Mouse (Mus musculus) layer of hippocampus, adult 18-20 months (tissue): ENCODE results near the gene Lama5. TPM values are rescaled to one million over a fixed set of nuclear protein-coding genes. Genes with fewer than 3 reads are reported as not detected.

Experiments used
- DNase-seq, 2 experiments: peaks; one replicate each; pipeline ENCODE4 v3.0.0; 2022; ENCODE audit warnings: low spot score in 2 of 2
- microRNA-seq, 2 experiments: library from miRNA; unstranded; fragments of <30 nt; microRNA quantifications; one replicate each; pipeline ENCODE4 v1.2.0; 2021
- total RNA-seq, 2 experiments: library from RNA; stranded (reverse); gene quantifications; 2 replicates each; pipeline ENCODE4 v1.2.3; 2021

Gene Lama5
- total RNA-seq, 2 experiments from 2014 or later = 6.6 to 7.2 TPM

- no peak for DNase-seq
Measured at GRCm38 (mm10) chr2:180148551-180148950, 77.1 kb downstream of the Lama5 start.

DNA sequence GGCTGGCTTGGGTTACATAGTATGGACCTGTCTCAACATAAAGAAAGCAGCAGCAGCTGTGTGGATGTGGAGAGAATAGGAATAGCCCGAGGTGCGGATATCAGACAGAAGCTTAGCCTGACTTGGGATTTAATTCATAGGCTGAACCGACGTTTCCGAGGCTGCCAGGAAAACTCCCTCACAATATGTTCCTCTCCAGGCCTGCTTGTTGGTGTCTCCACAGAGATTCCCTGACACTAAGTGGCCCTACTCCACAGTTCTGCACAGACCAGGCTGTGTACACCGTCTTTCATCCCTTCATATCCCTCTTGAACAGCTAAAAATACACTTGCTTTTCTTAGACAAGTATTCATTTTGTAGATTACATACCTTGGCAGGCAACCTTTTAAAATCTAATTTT lies 78.3 kb downstream of the Lama5 start:
- DNase-seq = no peak

GRCm38 (mm10) chr2:180146091-180146490 lies 79.6 kb downstream of the Lama5 start:
- no peak for DNase-seq

DNA sequence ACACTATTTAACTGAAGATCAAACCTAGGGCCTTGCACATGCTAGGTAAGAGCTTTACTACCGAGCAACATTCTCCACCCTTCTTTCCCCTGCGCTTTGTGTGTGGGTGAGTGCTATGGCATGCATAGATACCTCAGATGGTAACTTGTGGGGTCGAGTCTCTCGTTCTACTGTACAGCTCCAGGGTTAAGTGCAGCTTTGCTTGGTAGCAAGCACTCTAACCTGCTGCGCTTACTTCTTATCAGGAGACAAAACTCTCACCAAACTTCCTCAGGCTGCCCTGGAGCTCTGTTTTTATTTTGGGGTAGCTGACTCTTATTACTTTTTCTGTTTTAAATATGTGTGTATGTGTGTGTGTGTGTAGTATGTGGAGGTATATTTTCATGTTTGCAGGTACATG lies 90.2 kb downstream of the Lama5 start:
- no peak for DNase-seq

DNA sequence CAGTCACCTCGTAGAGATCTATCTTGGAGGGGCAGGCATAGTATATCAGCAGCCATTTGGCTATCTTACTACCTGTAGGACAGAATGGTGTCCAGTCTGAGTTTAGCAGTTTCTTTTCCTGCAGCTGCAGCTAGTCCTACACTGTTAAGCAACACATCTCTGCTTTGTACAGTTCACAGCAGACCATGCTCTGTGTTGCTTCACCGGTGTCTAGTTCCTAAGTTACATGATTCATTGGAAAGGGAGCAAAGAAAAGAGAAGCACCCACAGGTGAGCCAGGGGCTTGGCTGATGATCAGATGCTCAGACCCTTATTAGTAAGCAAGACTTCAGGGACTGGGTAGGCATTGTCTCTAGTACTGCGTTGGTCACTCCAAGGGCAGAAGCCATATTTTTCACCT lies 91.7 kb downstream of the Lama5 start:
- DNase-seq = no peak

- DNase-seq = no peak
Measured at GRCm38 (mm10) chr2:180133231-180133630, 92.4 kb downstream of the Lama5 start.

DNA sequence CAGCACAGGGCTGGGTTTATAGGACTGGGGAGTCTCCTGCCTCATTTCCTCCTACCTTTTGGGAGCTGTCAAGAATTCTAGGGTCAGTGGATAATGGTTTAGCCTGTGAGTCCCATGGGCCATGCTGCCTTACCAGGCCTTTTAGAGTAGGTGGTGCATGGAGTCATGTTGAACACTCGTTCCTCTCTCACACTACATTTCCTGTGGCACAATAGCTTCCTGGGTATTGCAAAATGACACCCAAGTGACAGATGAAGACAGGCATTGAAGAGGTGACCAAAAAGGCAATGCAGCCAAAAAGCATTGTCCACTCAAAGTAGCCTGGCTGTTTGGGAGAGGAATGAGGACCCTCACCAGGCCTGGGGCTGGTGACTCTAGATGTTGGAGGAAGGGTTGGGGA lies 98.0 kb downstream of the Lama5 start:
- no peak for DNase-seq

Small RNA genes within 50 kb of the gene (microRNA-seq; reads per million reads assigned to microRNA genes)
- gene Mir3091 = 0 to 0.20 reads per million in 2 experiments
- 0 reads per million in 2 experiments for gene Mir7005

Other genes with a start within 250 kb of the Lama5 start
- gene Taf4, start 249.2 kb downstream of the Lama5 start, total RNA-seq = 10 to 100 TPM; 20.8 to 23.7 TPM
- gene Lsm14b, start 200.9 kb downstream of the Lama5 start, total RNA-seq = 10 to 100 TPM; 97.5 to 98.5 TPM
- gene Psma7, start 183.4 kb downstream of the Lama5 start, total RNA-seq = 100 to 1,000 TPM; 163 to 171 TPM
- 10 to 100 TPM; 45.3 to 45.8 TPM for gene Ss18l1, start 183.3 kb downstream of the Lama5 start, total RNA-seq
- gene Mtg2, start 155.3 kb downstream of the Lama5 start, total RNA-seq = 10 to 100 TPM; 17.9 to 18.9 TPM
- gene Hrh3, start 121.4 kb downstream of the Lama5 start, total RNA-seq = 10 to 100 TPM; 49.0 to 63.4 TPM
- gene Osbpl2, start 106.6 kb downstream of the Lama5 start, total RNA-seq = 10 to 100 TPM; 47.6 to 47.9 TPM
- 100 to 1,000 TPM; 103 to 105 TPM for gene Adrm1, start 54.4 kb downstream of the Lama5 start, total RNA-seq
- gene Rps21, start 31.5 kb upstream of the Lama5 start, total RNA-seq = 100 to 1,000 TPM; 772 to 807 TPM
- 10 to 100 TPM; 31.6 to 35.5 TPM for gene Cables2, start 47.6 kb upstream of the Lama5 start, total RNA-seq
- not detected for gene Rbbp8nl, start 64.0 kb upstream of the Lama5 start, total RNA-seq
- not detected for gene Gata5, start 108.8 kb upstream of the Lama5 start, total RNA-seq
- 1 to 10 TPM; 1.3 to 1.8 TPM for gene Slco4a1, start 230.4 kb upstream of the Lama5 start, total RNA-seq